Mouse (Mus musculus) retina, postnatal 1 day (tissue): ENCODE data around the gene Cald1.

Experiments used
- DNase-seq: peaks from one replicate; pipeline ENCODE4 v3.0.0-alpha.2; 2012

Cald1 gene

DNA sequence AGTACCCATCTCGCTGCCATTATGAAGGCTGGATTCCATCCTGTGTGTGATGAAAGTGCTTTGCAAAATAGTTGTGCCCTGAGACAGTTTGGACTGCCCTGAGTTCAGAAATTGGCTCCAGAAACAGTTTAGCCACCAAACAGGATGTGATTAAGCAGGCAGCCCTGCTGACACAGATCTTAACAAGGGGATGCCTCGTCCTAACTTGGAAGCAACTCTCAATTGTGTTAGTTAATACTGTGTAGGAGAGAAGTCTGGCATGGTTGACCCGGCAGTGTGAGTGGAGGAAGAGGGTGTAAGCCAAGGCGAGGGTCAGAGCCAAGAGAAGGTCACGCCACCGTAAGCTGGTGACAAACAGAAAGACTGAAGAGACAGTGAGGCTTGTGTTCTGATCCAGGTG is 123.4 kb downstream of the Cald1 start:
- DNase-seq, result no peak

DNA sequence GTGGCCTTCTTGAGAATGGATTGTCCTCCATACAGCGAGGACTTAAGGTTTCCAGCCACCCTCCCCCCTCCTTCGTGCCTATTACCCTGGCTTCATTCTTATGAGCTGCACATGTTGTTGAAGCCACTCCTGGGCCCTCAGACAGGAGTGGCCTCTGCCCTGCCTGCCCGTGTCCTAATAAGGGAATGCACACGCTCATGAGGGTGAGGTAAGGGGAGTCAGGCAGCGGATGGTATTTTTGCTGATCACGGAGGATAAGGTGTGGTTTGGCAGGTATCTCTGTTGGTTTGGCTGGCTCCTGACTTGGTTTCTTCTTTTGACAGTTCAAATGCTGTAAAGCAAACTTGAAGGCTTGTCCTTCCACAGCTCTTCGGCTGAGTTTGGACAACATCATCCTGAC is 124.4 kb downstream of the Cald1 start:
- no peak for DNase-seq

DNA sequence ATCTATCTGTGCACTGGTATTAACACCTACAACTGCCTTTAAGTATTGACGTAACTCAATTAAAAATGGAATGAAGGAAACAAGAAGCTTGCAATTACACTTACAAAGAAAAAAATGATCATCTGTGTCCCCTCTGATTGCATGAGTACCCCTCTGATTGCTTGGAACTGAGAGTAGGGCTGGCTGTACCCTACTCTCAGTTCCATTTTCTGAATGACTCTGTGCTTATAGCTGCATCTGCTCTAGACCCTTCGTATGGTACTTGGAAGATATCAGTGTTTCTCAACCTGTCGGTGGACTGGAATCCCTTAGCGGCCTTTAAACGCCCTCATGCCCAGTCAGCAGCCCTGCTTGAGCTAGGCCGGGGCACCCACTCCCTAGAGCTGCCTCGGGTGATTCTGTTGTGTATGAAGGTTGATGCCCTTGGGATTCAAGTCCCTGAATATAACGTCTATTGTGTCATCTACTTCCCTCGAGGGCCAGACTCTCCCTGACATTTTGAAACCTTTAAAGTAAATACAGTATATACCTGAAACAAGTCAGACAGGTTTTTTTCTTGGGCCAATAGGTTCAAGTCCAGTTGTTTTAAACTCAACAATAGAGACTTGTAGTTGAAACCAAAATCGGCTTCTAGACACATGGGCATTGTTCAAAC is 125.1 kb downstream of the Cald1 start:
- no peak for DNase-seq

DNA sequence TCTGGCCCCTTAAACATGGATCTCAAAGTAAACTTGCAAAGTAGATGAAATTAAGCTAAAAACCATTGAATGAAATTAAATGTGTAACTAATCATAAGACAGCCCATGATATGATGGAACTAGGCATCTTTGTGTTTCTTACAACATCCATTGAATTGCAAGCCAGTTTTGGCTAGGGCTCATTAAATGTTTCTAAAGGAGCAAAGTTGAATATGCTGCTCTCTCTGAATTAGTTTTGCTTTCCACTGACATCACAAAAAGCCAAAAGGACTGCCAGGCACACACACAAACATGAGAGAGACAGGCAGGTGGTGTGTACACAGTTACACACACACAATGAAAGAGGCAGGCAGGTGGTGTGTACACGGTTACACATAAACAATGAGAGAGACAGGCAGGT is 127.4 kb downstream of the Cald1 start:
- no peak for DNase-seq

DNA sequence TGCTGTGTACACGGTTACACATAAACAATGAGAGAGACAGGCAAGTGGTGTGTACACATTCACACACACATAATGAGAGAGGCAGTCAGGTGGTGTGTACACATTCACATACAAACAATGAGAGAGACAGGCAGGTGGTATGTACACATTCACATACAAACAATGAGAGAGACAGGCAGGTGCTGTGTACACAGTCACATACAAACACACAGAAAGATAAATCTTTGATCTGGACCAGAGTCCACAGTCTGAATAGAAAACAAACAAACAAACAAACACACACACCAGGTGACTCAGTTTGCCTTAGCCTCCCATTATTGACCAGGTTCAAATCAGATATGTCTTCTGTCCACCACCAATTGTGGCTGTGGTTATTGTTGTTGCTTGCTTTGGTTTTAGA is 127.8 kb downstream of the Cald1 start:
- no peak for DNase-seq

DNA sequence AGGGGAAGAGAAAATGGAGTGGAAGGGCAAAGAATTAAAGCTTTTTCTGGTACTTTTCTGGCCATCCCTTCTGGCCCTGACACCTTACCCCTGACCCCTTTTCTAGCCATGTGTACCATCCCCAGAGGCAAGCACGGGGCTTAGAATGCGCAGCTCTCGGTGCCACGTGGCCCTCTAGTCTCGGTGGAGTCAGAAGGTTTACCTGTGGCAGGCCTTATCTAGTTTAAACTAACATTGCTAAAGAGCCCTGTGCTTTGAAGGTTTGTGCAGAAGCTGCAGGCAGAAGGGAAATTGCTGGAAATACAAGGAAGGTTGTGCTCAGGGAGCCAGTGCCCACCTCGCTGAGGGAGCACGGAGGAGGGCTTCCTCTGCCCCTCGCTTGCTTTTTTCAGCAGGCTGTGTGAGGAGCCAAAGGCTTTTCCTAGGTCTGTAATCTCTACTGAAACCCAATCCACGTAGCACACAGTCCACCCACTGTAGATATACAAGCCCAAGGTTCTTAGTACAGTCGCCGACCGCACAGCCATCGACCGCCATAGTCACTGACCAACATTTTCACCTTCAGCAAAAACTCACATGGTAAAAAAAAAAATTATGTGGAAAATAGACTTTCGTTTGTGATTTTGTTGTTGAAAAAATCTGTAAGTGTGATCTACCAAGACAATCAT is 129.2 kb downstream of the Cald1 start:
- DNase-seq, result no peak

DNA sequence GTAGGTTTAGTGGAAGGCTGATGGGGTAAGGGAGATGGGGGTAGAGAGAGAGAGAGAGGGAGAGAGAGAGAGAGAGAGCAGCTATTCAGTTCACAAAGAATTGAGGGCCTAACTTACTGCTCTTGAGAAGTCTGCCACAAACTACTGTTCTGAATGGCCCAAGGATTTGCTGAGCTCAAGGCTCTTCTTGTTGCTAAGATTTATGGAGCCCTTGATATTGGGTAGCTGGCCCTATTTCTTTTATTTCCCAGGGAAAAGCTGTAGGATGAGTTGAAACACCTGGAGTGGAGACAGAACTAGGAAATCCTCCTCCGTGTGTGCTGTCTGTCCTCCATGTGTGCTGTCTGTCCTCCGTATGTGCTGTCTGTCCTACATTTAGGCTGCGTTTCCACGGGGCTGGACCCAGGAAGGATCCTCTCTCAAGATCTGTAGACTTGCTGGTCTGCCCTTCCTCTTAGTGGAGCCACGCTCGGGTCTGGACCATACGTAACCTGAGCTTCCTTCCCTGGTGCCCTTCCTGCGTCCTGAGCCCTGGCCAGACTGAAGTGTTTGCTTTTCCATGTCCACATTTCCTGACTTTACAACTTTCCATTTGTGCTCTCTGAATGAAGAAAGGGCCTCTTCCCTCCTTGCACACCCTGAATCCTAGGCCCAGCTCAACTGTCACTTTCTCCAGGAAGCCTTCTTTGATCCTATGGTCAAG is 131.3 kb downstream of the Cald1 start:
- DNase-seq, result no peak

DNA sequence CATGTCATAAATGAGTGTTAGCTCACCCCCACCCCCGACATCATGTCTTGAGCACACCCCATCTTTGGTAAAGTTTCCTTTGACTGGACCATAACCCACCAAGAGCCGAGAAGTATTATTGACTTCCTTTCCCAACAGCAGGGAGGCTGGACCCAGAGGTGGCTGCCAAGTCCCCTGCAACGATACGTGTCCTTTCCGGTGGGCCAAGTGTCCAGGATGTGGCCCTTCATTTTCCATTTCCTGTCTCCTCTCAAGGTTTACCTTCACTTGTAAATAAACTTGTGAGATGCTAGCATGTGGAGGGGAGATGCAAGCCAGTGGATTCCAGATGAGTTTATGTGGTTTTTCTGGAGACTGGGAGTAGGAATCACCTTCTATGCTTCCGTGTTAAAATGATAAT is 132.7 kb downstream of the Cald1 start:
- no peak for DNase-seq

DNA sequence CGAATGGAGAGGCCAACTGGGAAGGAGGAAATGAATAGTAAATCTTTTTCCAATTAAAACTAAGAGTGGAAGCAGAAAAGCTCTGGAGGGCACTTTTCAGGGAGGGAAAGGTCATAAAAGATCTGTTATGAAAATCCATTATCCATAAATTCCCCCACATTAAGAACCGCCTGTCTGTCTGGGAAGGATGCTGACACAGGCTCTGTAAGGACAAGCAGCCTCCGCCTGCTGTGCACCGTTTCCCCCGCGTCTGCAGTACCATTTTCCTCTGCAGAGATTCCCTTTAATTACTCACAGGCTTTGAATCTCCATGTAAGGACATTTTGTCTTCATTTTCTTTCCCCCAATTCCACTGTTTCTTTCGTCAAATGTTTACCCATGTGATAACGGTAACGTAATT is 133.2 kb downstream of the Cald1 start:
- no peak for DNase-seq

DNA sequence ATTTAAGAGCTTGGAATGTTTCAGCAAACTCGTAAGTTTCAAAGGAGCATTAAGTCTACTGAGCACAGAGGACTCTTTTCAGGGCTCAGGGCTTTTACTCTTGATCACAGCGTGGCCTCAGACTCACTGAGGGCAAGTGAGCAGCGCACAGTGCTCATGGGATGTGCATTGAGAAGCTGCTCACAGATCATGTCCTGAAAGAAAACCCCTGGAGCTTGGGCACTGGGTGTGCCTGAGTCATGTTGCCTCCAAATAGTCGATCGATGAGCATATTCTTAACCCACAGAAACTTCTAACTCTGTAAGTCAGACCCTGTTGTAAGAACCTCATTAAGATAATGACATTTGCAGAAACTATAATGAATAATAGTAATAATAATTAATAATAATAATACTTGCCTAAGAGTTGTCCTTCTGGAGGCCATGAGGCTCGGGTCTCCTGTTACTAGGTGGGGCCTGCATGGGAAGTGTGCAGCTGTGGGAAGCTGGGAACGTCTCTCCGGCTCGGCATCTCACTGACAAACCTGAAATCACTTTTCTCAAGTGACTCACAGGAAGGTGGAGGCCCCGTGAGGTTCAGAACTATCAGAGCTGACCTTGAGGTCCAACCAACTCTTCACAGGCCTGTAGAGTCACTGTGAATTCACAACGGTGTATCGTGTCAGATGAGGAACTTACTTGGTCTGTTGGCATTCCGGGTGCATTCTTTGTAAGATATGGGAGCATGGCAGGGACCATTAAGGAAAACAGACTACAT is 136.8 kb downstream of the Cald1 start:
- no peak for DNase-seq

DNA sequence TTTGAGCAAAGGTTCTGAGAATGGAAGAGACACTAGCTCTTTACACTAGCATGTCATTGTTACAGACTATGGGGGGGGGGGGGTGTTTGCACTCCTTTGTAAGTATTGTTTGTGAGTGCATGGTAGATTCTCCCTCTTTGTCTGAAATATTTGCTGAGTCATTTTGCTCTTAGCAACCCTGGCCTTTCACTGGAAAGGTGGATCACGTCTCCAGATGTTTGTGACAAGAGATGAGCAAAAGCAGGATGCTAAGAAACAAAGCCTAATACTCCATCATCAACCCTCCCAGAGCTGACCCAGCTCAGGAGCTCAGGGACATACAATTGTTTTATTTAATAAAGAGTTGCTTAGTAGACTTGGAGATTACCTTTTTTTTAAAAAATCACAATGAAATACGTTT is 138.6 kb downstream of the Cald1 start:
- no peak for DNase-seq

DNA sequence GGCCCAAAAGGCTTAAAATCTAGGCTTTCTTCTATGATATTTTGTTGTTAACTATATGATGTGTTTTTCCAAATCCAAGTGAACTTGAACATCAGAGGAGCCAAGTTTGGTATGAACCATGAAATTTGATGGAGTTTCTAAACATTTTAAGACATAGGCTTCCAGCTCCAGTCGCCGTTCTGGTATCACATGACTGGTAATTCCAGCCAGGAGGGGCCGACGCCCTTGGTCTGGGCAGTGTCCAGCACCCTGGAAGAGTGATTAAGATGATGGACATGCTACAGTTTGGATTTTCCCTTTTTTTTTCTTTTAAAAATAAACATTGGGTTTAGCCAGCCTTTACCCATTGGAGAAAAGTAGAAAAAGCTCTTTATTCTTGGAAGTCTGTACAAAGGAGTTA is 145.6 kb downstream of the Cald1 start:
- no peak for DNase-seq

DNA sequence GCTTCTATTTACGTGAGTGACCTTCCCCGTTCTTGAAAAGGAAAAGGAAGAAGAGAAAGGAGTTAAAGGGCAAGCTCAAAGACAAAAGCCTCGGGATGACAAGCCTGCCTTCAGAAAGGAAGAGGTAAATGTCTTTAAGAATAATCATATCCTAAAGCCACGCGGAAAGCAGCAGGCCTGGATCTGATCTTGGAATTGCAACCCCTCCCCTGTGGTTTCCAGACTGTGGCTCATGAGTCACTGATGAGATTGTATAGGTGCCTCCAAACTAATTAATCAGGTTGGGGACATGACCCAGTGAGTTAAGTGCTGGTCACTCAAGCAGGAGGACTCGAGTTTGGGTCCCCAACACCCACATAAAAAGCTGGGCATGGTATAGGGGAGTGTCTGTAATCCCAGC is 149.5 kb downstream of the Cald1 start:
- no peak for DNase-seq

DNA sequence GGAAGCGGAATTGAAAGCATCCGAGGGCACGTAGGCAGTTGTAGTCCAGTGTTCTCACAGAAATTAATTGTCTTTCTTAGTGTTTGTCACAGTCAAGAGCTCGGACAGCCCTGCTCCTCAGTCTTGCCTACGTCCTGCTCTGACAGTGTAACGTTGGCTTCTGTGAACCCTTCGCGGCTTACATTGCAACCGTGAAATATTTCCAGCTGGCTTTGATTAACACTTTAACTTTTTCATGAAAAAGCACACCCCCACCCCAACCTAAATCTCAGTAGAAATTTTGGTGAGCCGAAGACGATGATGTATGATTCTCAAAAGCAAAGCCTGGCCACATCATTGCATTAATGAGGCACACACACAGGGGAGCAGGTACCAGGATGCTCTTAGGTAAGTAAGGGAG is 150.3 kb downstream of the Cald1 start:
- no peak for DNase-seq

DNA sequence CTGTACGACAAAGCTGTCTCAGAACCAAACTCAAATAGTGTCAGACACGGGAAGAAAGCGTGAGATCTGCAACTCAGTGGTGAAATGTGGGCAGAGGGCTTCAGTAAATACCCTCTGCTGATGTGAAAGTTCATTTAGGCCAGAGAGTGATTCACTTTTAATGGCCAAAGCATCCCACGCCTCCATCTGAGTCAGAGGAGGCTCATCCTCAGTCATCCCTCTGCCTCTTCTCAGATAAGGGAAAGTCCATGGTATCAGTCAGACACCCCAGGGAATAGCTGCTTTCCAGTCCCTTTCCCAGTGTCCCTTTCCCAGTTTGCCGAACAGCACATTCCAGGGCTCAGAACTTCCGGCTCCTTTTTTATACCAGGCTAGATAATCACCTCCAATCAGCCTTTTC is 151.2 kb downstream of the Cald1 start:
- DNase-seq, result no peak

DNA sequence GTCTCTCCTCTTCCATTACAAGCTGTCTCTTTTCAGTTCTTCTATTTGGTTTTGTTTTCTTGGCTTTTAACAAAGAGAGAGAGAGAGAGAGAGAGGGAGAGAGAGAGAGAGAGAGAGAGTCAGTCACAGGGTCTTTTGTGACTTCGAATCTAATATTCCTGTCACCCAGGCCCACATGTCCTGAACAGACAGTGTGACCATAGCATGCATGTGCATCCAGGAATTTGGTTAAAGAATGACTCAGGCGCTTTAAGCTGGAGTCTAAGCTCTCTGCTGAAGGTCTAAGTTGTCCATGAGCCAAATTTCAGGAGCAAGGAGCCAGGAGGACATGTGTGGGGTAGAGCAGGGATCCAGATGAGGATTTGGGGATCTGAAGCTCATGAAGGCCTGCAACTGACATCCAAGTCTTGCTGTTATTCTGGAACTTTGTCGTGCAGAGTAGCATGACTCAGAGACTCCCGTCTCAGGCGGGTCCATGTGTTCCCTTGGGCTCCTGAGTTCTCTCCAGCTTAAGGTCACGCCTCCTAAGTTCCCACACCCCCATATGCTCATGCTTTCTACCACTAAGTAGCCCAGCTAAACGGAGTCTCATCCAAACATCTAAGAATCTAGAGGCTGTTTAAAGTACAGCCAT is 152.3 kb downstream of the Cald1 start:
- DNase-seq, result no peak

DNA sequence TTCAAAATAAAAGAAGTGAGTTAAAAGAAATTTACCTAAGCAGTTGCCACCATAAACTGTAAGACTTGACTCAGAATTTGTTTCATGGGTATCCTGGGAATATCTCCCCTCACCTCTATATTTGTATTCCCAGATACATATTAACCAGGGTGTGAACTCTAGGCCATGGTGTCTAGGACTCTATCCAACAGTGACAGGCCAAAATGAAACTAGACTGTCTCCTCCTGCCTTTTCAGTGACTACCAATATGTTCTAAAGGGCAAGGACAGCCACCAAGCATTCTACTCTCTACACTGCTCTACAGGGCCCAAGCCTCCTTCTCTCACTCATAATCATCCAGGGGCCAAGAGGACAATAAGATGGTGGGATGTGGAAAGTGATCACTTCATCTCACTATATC is 153.3 kb downstream of the Cald1 start:
- no peak for DNase-seq

DNA sequence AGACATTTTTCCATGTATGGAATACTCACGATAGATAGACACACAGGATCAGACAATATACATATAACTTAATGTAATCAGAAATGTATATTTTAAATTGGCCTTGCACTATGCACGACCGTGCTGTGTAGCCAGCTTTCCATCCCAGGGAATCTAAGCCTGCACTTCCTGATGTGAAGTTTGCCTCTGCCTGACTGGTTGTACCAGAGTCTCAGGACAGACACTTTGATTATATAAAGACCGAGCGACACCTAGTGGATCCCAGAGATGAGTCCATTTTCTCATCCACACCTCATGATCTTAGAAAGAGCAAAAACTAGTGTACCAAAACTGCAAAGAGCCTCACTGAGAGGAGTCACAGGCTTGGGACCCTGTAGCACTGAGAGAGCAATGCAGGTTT is 156.1 kb downstream of the Cald1 start:
- peak; percentile 80 for DNase-seq

DNA sequence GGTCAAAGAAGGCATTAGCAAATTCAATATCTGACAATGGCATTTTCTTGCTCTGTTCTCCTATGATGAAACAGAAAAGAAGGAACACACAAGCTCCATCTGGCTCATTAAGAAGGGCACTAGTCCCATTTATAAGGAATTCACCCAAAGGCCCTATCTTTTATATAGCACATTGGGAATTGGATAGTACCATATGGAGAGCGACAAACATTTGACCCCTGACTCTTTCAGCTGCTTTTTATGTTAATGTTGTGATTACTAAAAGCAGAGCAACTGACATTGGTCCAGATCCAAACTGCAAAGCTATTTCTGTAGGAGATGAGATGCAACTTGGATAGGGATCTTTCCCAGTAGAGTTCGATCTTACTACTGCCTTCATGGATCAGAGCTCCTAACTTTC is 160.0 kb downstream of the Cald1 start:
- no peak for DNase-seq

DNA sequence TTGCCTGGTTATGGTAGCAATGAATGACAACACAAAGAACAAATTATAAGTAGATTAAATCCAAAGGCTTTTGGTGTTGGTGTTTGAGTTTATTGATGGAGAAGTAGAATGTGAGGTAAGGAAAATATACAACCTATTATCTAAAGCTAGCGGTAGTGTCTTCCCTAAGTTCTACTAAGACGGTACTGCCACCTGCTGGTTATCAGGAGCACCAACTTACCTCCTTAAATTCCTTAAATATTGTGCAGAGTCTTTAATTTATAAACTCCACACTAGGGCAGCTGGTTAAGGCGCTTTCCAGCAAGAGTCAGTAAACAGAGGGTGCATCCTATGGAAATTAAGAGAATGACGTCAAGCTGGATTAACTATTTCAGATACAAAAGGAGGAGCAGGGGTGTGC is 161.7 kb downstream of the Cald1 start:
- DNase-seq, result peak; percentile 65

DNA sequence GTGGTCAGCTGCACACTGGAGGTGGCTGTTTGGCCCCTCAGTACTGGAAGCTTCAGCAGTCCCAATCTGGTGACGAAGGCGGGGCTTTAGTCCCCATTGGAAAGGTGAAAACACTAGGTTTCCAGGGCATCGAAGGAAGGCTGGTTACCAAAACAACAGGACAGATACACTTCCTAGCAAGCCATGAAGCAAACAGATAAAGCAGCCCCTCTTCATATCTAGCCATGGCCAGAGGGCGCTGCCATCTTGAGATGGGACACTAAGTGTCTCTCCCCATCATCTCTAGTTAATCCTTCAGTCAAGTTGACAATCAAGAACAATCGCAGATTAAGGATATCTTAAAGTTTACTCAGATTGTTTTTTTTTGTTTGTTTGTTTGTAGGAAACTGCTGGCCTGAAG is 167.4 kb downstream of the Cald1 start:
- no peak for DNase-seq

DNA sequence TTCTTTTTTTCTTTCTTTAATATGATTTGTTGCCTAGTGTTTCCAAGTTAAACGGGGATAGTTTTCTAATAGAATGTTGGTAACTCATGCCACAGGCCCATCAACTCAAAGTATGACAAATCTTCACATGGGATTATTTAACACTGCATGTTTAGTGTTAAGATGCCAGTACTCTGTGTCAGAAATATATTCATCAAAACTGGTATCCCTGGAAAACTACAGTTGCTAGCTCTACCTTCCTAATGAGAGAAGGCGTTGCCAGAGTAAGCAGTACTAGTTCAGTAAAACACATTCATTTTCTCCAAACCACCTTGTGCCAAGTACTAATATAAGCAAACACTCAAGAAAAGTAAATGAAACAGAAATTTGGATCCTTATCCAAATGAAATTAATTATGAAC is 171.7 kb downstream of the Cald1 start:
- DNase-seq, result no peak

DNA sequence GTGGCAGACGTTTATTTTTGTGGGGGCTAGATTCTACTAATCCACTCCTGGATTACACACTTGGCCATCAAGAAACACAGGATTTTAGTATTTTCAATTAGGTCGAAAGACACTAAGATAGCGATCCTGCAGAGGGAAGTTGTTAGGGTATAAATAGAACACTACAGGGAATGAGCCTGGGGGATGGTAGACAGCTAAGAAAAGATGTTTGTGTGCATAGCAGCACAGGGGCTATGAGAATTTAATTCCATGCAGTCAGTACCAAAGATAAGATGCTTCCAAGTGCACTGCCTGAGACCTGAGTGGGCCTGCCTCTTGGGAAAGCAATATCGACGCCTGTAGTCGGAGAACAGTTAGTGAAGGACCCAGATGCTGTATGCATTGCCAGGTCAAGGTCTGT is 172.2 kb downstream of the Cald1 start:
- no peak for DNase-seq
